Mouse (Mus musculus): Measurements from ENCODE around the gene Sh2d6. TPM values are rescaled to one million over a fixed set of nuclear protein-coding genes. Genes with fewer than 3 reads are reported as not detected.
"Not testable (repeated sequence)": the region's sequence is repeated elsewhere in the genome, so short reads cannot be mapped to it uniquely, and the experiment has no call there.

The Sh2d6 gene
- polyA plus RNA-seq, 1 experiment from 2014 or later = 1.5 TPM

GRCm38 (mm10) chr6:72534035-72534809, 12.7 kb upstream of the Sh2d6 start:
- H3K9me3 ChIP-seq = no peaks in the 10 kb centered on the region
- H3K4me2 ChIP-seq (replicated peaks) = no peak overlapping the region
- 41% methylated on average over 9 of the region's 9 CpGs for WGBS
- peak; percentile 71 for ATAC-seq
- H3K4me1 ChIP-seq (replicated peaks) = peaks cover 23% of the 10 kb centered on the region
- H3K9ac ChIP-seq (replicated peaks) = no peak overlapping the region
- H3K27ac ChIP-seq = no peak overlapping the region
- no peaks in the 10 kb centered on the region for H3K27me3 ChIP-seq
- H3K36me3 ChIP-seq = no peaks in the 10 kb centered on the region
- no peak overlapping the region for H3K4me3 ChIP-seq (replicated peaks)

GRCm38 (mm10) chr6:72533555-72533954, 12.0 kb upstream of the Sh2d6 start:
- peak overlapping the region; percentile 35; the same call in 1 of the 2 replicates for H3K27ac ChIP-seq
- H3K36me3 ChIP-seq; H3K4me2 ChIP-seq (replicated peaks); H3K9me3 ChIP-seq; H3K9ac ChIP-seq (replicated peaks); H3K4me3 ChIP-seq (replicated peaks); H3K27me3 ChIP-seq: not testable (repeated sequence)
- ATAC-seq = 0 out of 2 replicates have a peak, but pooled peaks have one; percentile 14
- H3K4me1 ChIP-seq (replicated peaks) = peaks cover 20% of the 10 kb centered on the region
- 31% methylated on average over 1 of the region's 1 CpGs for WGBS

GRCm38 (mm10) chr6:72532580-72532979, 11.1 kb upstream of the Sh2d6 start:
- 67% methylated on average over 4 of the region's 4 CpGs for WGBS
- Histone ChIP-seq H3K4me2 (replicated peaks) (no peak overlapping the region), H3K36me3 (no peaks in the 10 kb centered on the region), H3K9ac (replicated peaks) (no peak overlapping the region; the same call in 1 of the 2 replicates), H3K4me1 (replicated peaks) (peaks cover 14% of the 10 kb centered on the region), H3K4me3 (replicated peaks) (no peak overlapping the region), H3K27me3 (no peaks in the 10 kb centered on the region), H3K27ac (peak overlapping the region; percentile 53), H3K9me3 (no peaks in the 10 kb centered on the region)
- ATAC-seq = peak; percentile 12; the same call in 1 of the 2 replicates

- Histone ChIP-seq H3K4me3 (replicated peaks) (no peak overlapping the region), H3K36me3 (no peaks in the 10 kb centered on the region), H3K9ac (replicated peaks) (no peak overlapping the region), H3K9me3 (no peaks in the 10 kb centered on the region), H3K27ac (no peak overlapping the region), H3K27me3 (no peaks in the 10 kb centered on the region), H3K4me2 (replicated peaks) (no peak overlapping the region), H3K4me1 (replicated peaks) (peaks cover 10% of the 10 kb centered on the region)
- ATAC-seq = no peak
- 77% methylated on average over 10 of the region's 10 CpGs for WGBS
Measured at GRCm38 (mm10) chr6:72528410-72529151, 7.1 kb upstream of the Sh2d6 start.

GRCm38 (mm10) chr6:72527070-72527469, 5.6 kb upstream of the Sh2d6 start:
- Histone ChIP-seq H3K9ac (replicated peaks) (no peak overlapping the region), H3K4me2 (replicated peaks) (no peak overlapping the region), H3K27me3 (no peaks in the 10 kb centered on the region), H3K4me3 (replicated peaks) (no peak overlapping the region), H3K4me1 (replicated peaks) (no peaks in the 10 kb centered on the region), H3K9me3 (no peaks in the 10 kb centered on the region), H3K27ac (no peak overlapping the region), H3K36me3 (no peaks in the 10 kb centered on the region)
- 86% methylated on average over 4 of the region's 4 CpGs for WGBS
- ATAC-seq = no peak

- no peak for ATAC-seq
Measured at GRCm38 (mm10) chr6:72524160-72524559, 2.7 kb upstream of the Sh2d6 start.

GRCm38 (mm10) chr6:72523222-72523621, 1.7 kb upstream of the Sh2d6 start:
- Histone ChIP-seq H3K4me1 (replicated peaks) (peaks cover 33% of the 10 kb centered on the region), H3K9me3 (no peaks in the 10 kb centered on the region), H3K36me3 (no peaks in the 10 kb centered on the region), H3K9ac (replicated peaks) (no peak overlapping the region), H3K27ac (no peak overlapping the region), H3K4me2 (replicated peaks) (no peak overlapping the region), H3K27me3 (no peaks in the 10 kb centered on the region), H3K4me3 (replicated peaks) (no peak overlapping the region)
- ATAC-seq = no peak
- WGBS = 75% methylated on average over 4 of the region's 4 CpGs

More at GRCm38 (mm10) chr6:72524160-72524559, 2.7 kb upstream of the Sh2d6 start:
- Histone ChIP-seq H3K9ac (replicated peaks) (no peak overlapping the region), H3K4me2 (replicated peaks) (no peak overlapping the region), H3K4me1 (replicated peaks) (peaks cover 24% of the 10 kb centered on the region), H3K9me3 (no peaks in the 10 kb centered on the region), H3K27ac (no peak overlapping the region), H3K4me3 (replicated peaks) (no peak overlapping the region), H3K27me3 (no peaks in the 10 kb centered on the region), H3K36me3 (no peaks in the 10 kb centered on the region)
- WGBS = 88% methylated on average over 2 of the region's 2 CpGs

GRCm38 (mm10) chr6:72522288-72522687, 781 bp upstream of the Sh2d6 start:
- no peaks in the 10 kb centered on the region for H3K27me3 ChIP-seq
- no peaks in the 10 kb centered on the region for H3K36me3 ChIP-seq
- H3K9me3 ChIP-seq = no peaks in the 10 kb centered on the region
- no peak overlapping the region for H3K4me2 ChIP-seq (replicated peaks)
- no peak overlapping the region for H3K9ac ChIP-seq (replicated peaks)
- 90% methylated on average over 5 of the region's 5 CpGs for WGBS
- ATAC-seq = no peak
- H3K4me3 ChIP-seq (replicated peaks) = no peak overlapping the region
- H3K27ac ChIP-seq = no peak overlapping the region
- peaks cover 38% of the 10 kb centered on the region for H3K4me1 ChIP-seq (replicated peaks)

- Histone ChIP-seq H3K36me3 (no peaks in the 10 kb centered on the region), H3K4me1 (replicated peaks) (peaks cover 38% of the 10 kb centered on the region), H3K9me3 (no peaks in the 10 kb centered on the region), H3K9ac (replicated peaks) (no peak overlapping the region), H3K27me3 (no peaks in the 10 kb centered on the region), H3K4me2 (replicated peaks) (no peak overlapping the region), H3K4me3 (replicated peaks) (no peak overlapping the region), H3K27ac (peak overlapping the region; percentile 95)
- WGBS = 95% methylated on average over 5 of the region's 5 CpGs
- ATAC-seq = no peak
Measured at GRCm38 (mm10) chr6:72520904-72521303, 603 bp downstream of the Sh2d6 start.

GRCm38 (mm10) chr6:72519892-72520663, 1.4 kb downstream of the Sh2d6 start:
- ATAC-seq = peak; percentile 91
- Histone ChIP-seq H3K4me3 (replicated peaks) (0 out of 2 replicates have a peak overlapping the region, but pooled peaks have one; percentile 4), H3K4me2 (replicated peaks) (peak overlapping the region; percentile 40), H3K36me3 (no peaks in the 10 kb centered on the region), H3K4me1 (replicated peaks) (peaks cover 40% of the 10 kb centered on the region), H3K9ac (replicated peaks) (0 out of 2 replicates have a peak overlapping the region, but pooled peaks have one; percentile 17), H3K27ac (peak overlapping the region; percentile 95), H3K27me3 (no peaks in the 10 kb centered on the region), H3K9me3 (no peaks in the 10 kb centered on the region)
- WGBS = 5% methylated on average over 10 of the region's 10 CpGs

GRCm38 (mm10) chr6:72519303-72519702, 2.2 kb downstream of the Sh2d6 start:
- Histone ChIP-seq H3K4me2 (replicated peaks) (peak overlapping the region; percentile 40), H3K4me1 (replicated peaks) (peaks cover 41% of the 10 kb centered on the region), H3K36me3 (no peaks in the 10 kb centered on the region), H3K9me3 (no peaks in the 10 kb centered on the region), H3K27me3 (no peaks in the 10 kb centered on the region), H3K4me3 (replicated peaks) (0 out of 2 replicates have a peak overlapping the region, but pooled peaks have one; percentile 4), H3K27ac (peak overlapping the region; percentile 95), H3K9ac (replicated peaks) (peak overlapping the region; percentile 39; the same call in 1 of the 2 replicates)
- 14% methylated on average over 8 of the region's 8 CpGs for WGBS
- ATAC-seq = peak; percentile 69

Measured in midbrain, embryonic 13.5 days (tissue).